Mouse (Mus musculus) G1E-ER4 (cell line): ENCODE data around the gene Ehhadh. TPM values are rescaled to one million over a fixed set of nuclear protein-coding genes. Genes with fewer than 3 reads are reported as not detected.

Experiments used
- GATA1 ChIP-seq: IDR thresholded peaks from one replicate; pipeline ENCODE4 v1.8.0; 2012; ENCODE audit warnings: low read length, inconsistent platforms
- polyA plus RNA-seq: library from polyadenylated mRNA; stranded (reverse); fragments of >175 nt; gene quantifications from 2 replicates; pipeline ENCODE4 v1.2.3, GENCODE M21; 2012

Gene Ehhadh
- polyA plus RNA-seq, 1 experiment, result not detected

DNA sequence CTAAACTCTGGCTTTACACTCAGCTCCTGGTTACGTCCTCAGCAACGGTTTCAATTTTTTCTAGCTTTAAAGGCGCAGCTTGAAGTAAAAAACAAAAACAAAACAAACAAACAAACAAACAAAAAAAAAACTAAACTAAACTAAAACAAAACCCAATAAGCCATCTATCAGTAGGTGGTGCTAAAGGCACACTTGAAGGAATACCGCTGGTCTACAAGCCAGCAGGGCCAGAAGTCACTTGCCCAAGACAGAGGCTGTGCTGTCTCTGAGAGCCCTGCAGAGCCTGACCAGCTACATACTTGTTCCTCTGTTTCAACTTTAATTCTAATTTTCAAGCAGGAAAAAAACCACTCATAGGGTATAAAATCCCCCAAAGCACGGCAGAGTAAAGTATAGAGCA is 17.9 kb downstream of the Ehhadh start:
- no peak for TF ChIP-seq GATA1

DNA sequence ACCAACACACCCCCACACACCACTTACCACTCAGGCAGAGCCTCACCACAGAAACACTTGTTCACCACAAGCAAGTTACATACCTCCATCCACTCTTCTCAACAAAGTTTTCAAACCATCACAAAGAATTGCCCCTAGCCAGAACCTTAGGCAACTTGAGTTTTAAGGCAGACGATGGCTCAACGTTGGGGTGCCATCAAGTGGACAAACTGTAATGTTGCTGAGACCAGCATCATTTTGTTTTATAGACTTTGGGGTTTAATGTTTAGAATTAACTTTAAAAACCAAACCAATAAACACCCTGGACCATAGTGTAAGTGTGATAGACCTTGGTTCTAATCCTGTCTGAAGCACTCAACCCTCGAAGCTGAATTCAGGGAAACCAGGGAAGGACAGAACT is 19.4 kb downstream of the Ehhadh start:
- TF ChIP-seq GATA1, result no peak

DNA sequence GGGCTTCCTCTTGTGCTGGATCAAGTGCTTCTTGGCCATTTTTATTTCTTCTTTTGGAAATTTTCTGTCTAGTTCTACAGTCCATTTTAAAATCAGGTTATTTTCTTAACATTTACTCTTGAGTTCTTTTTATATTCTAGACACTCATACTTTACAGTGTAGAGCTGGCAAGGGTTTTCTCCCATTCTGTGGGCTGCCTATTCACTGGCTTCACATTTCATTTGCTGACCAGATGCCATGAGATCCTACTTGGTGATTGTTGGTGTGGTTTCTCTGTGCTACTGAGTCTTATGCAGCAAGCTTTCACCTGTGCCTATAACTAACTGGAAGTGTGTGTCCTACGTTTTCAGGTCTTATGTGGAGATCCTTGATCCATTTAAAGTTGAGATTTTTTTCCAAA is 29.2 kb downstream of the Ehhadh start:
- TF ChIP-seq GATA1, result no peak

DNA sequence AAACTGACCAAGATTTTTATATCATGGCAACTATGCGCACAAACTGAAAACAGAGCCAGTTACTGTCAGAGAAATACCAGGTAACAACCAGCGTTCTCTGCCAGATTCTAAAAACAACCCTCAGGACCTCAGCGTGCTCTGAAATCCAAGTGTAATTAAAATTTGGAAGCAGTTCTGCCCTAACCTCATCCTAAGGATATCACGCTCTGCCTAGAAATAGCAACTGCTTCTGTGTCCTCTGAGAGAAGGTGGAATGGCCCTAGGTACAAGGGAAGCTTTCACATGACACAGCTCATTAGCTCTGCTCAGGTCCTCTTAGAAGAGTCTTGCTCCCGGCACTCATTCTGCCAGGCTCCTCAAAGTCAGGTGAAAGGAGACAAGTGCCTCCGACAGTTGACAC is 44.2 kb downstream of the Ehhadh start:
- no peak for TF ChIP-seq GATA1

DNA sequence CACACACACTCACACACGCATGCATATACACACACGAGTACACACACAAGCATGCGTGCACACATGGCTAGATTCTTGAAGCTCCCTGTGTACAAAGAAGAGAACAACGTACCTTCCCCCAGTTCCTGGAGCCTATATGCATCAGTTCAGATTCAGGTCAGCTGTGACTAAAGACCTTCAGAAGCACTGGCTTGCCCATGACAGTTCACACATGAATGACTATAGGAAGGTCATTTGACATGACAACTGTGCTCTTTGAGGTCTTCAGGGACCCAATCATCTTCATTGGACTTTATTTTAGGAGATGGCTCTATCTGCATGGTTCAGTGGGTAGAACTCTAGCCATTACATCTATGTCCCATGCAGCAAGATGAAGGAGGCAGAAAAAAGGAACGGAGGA is 44.7 kb downstream of the Ehhadh start:
- no peak for TF ChIP-seq GATA1

DNA sequence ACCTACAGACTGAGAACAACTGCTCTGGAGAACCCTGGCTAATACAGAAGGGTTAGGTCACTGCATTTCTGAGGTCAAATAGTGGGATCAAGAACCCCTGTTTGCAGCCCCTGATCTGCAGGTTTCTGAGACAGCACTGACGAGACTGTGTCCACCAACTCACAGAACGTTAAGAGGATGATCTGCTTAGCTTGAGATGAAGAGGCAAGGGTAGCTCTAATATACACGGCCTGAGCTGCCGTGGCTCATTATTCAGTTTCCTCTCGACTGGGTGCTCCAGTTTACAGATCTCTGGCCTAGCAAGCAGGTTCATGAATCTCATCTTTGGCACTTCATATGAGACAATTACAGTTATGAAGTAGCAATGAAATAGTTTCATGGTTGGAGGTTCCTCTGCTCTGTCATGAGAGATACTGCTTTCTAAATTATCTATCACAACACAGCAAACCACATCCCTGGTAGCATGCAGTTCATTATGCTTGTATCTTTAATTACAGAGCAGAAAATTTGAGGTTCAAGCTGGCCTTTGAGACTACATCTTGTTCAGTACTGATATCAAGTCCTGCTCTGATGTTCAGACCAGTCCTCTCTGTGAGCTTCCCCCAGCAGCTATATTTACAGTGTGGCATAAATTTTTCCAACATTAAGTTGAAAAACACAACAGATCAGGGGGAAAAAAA is 45.3 kb downstream of the Ehhadh start:
- TF ChIP-seq GATA1, result no peak

DNA sequence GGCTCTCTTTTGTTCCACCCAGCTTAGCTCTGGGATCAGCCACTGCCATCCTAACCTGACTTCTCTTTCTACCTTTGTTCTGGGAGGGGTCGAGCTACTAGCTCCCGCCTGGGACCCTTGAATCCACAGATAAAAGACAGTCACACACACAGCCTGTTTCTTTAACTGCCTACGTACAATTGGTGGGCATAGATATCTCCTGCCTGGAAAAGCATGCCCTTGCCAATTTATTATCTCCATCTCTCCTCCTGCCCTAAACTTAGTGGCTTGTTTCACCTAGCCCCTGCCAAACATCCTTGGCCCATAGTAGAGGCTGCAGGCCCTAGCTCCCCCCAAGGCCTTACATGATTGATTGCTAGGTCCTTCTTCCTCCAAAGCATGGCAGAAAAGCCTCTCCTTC is 46.1 kb downstream of the Ehhadh start:
- no peak for TF ChIP-seq GATA1

DNA sequence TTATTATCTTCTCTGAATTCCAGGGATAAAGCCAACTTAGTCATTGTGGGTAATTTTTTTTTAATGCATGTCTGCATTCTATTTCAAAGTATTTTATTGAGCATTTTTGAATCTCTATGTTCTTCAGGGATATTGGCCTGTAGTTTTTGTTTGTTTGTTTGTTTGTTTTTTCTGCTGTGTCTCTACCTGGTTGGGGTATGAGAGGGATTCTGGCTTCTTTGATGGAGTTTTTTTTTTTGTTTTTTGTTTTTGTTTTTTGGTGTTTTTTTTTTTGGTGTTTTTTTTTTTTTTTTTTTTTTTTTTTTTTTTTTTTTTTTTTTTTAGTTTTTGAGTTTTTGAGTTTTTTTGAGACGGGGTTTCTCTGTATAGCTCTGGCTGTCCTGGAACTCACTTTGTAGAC is 52.0 kb downstream of the Ehhadh start:
- no peak for TF ChIP-seq GATA1

DNA sequence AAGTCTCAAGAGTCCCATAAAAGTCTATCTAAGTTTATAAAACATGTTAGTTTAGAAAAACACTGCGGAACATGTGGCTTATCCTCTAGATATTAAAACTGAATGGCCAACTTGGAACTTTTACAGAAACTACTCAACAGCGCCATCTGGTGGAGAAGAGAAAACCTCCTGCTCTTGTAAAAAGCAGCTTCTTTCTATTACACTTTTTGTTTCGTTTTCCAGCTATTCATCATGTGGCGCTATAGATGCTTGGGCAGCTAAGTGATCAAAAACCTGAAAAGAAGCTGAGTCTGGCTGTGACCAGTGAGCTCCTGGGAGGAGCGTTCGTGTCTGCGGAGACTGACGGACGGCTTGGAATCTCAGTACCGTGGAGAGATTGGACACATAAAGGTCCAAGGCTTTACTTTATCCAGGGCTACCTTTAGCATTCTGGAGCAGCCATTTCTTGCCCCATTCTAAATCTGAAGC is 59.7 kb downstream of the Ehhadh start:
- no peak for TF ChIP-seq GATA1

DNA sequence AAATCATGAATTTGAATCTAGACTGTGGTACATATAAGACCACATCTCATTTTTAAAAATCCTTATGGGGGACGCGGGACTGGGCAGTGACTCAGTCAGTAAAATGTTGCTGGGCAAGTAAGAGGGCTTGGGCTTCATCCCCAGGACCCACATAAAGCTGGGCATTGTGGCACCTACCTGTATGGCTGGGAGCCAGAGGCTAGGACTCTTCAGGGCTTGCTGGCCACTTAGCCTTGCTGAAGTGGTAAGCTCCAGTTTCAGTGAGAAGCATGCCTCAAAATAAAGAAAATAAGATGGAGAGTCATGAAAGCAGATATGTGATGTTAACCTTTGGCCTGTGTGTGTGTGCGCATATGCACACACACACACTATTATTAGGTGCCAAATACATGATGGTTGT is 60.2 kb downstream of the Ehhadh start:
- TF ChIP-seq GATA1, result no peak

DNA sequence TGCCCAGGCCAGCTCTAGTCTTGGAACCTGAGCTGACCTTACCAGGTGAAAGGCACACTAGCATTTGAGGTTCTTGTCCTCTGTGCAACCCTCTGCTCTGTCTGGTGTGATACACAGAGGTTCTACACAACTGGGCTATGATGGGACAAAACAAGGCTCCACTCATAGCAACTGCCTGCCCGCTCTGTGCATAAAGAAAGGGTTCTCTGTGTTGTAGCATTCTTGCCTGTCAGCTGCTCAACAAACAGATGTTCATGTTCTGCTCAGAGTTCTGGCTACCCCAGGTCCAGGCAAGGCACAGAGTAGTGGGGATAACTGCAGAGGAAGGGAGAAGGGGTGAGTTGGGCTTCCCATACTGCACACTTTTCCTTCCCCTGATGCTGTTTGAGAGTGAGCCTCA is 63.3 kb downstream of the Ehhadh start:
- no peak for TF ChIP-seq GATA1

DNA sequence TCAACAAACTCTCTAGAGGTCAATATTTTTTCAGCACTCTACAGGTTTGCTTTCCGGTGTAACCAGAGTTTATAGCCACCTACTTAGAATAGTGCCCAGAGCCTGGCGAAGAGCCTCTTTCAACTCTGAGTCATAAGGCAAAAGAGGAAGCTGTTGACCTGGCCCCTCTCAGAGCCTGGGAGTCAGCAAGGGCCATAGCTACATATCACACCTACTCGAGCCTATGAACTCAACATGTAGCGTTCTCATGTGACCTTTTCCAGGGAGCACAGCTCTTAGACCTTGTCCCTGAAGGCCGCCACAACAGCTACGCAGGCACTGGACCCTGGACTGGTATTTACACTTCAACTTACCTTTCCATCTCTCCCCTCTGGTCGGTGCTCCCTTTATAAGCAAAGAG is 67.8 kb downstream of the Ehhadh start:
- no peak for TF ChIP-seq GATA1

DNA sequence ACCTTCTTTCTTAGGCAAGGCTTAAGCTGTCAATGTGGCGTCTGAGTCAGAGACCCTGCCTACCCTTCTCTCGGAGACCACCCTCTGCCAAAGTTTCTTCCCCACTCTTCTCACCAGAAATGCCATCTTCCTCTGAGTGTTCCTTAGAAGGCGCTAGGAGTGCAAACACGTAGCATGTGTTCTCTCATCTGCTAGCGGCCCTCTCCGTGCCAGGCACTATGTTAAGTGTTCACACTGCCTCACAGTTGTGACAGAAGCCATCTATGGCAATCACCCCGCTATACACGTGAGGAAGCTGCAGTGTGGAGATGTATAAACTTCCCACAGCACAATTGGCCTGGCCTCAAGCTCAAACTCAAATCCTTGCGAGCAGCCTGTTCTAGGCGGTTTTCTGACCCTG is 73.1 kb downstream of the Ehhadh start:
- no peak for TF ChIP-seq GATA1

Other genes starting within 250 kb of the Ehhadh start
- gene 2510009E07Rik, start 93.1 kb downstream of the Ehhadh start, polyA plus RNA-seq, result not detected in 2 replicates
- gene Map3k13, start 6.5 kb upstream of the Ehhadh start, polyA plus RNA-seq, result 0.03 and 0.05 TPM in 2 replicates
- 2.2 and 2.6 TPM in 2 replicates for gene Tmem41a, start 159.7 kb upstream of the Ehhadh start, polyA plus RNA-seq
- 0.08 TPM in 1 of 2 replicates, not detected in the other for gene Liph, start 207.9 kb upstream of the Ehhadh start, polyA plus RNA-seq
- 19.0 and 22.6 TPM in 2 replicates for gene Senp2, start 221.7 kb upstream of the Ehhadh start, polyA plus RNA-seq